Mouse (Mus musculus) frontal cortex, postnatal 10 days (tissue): Measurements from ENCODE around the gene Cask.

Experiments
- DNase-seq, 2 experiments: peaks; one replicate each; pipeline ENCODE4 v3.0.0; 2022; ENCODE audit warnings: low spot score in 2 of 2, mixed read lengths in 1 of 2

The Cask gene

GRCm38 (mm10) chrX:13518781-13519407, 332.3 kb downstream of the Cask start:
- no peak for DNase-seq

- no peak for DNase-seq
Observed at GRCm38 (mm10) chrX:13518019-13518418, 333.1 kb downstream of the Cask start.

DNA sequence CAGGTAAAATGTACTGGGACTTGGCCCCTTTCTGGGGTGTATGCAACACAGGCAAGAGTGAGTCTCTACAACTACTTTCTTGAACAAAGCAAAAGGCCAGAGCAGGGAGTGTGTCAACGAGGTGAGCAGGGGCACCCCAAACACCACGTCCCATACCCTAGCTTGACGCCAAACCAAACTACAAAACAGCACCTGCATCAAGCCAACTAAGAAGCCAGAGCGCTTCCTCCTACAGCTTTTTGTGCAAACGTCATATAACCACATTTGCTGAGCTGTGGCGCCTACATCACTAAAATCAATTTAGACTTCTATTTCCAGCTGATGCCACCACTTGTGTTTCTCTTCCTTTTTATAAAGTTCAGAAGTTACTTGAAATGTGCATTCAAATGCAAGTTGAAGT, 334.7 kb downstream of the Cask start:
- DNase-seq = no peak

DNA sequence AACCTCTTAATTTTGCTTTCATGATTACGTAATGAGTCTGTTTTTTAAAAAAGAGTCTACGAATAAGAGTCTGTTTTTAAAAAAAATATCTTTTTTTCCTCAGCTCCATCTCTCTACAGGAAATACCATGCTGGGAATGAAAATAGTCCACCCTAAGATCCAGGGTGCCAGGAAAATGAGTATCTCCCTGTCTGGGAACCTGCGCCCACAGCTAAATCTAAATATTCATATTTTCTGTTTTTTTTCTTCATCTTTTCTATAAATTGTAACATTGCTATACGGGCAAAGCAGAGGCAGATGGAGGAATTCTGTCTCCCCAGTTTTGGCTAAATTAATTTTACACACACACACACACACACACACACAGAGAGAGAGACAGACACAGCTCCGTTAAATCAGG, 337.3 kb downstream of the Cask start:
- no peak for DNase-seq

GRCm38 (mm10) chrX:13513127-13513526, 338.0 kb downstream of the Cask start:
- DNase-seq = no peak

DNA sequence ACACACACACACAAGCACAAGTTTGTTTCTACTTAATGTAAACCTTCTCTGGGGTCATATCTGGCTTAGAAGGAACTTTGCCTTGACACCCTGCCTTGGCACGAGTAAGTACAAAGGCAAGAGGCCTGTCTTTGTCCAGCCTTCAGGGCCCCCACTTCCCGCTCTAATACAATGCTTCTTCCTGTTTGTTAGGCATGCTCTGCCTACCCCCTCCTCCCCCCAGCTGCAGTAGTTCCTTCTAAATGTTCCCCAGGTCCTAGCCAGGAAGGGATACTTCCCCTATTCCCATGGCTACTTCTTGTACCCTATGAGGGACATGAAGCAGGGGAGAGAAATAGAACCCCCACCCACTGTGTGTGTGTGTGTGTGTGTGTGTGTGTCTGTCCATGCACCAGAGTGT, 344.8 kb downstream of the Cask start:
- no peak for DNase-seq

DNA sequence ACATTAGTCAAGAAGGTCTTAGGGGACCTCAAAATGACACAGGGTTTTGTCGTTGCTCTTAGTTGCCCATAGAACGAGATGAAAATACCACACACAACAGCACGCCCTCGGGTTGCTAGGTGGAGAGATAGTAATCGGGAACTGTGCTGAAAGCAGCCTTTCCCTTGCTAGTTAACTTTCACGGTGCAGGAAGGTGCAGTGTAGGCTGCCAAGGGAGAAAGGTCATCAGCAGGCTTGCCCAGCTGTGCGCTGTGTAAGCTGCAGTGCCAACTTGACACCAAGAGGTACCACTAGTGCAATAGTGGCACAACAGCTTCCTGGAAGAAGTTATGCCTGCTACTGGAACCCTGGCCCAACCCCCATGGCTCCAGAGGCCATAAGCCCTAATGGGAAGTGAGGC, 346.8 kb downstream of the Cask start:
- no peak for DNase-seq

GRCm38 (mm10) chrX:13502862-13503375, 348.2 kb downstream of the Cask start:
- no peak for DNase-seq

DNA sequence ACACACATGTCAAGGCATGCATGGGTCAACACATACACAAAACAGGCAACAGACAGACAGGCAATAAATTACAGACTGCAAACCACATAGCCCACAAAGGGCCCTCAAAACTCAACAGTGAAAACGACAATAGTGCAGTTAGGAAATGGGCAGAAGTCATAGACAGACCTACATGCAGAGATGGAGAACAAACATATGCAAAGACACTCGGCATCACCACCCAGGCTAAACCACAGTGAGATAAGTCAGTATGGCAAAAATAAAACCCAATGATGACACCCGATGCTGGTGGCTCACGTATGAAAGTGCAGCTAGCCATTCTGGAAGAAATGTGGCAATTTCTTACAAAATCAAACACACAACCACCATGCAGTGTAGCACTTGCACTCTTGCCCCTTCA, 350.9 kb downstream of the Cask start:
- DNase-seq = no peak

DNA sequence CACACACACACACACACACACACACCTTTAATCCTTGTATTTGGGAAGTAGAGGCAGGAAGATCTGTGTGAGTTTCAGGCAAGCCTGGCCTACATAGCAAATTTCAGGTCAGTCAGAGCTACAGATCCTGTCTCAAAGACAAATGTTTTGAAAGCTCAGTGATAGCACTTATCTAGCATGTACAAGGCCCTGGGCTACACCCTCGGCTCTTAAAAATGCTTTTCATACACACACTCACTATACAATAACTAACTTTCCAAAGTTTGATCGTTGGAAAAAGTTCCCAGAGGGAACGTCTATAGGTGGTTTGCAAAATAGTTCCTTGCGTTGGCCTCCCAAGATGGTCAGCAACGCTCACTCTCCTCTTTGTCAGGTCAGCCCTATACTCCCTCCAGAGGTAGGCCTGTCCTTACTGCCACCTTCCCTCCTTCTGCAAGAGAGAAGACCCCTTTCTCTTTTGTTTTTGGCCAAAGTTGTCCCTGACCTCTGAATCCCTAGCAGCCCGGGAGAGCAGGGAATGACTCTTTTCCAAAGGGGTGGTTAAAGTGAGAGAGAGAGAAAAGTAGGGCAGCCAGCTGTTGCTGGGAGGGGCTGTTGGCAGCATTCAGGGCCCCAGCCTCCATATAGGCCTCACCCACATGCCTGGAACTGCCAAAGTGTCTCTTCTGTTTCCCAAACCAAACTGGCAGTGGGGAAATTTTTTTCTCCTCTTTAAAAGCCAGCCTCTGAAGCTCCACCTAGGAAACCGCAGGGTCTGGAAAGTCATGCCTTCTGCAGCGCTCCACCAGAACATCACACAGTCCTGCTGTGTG, 356.1 kb downstream of the Cask start:
- DNase-seq = no peak

DNA sequence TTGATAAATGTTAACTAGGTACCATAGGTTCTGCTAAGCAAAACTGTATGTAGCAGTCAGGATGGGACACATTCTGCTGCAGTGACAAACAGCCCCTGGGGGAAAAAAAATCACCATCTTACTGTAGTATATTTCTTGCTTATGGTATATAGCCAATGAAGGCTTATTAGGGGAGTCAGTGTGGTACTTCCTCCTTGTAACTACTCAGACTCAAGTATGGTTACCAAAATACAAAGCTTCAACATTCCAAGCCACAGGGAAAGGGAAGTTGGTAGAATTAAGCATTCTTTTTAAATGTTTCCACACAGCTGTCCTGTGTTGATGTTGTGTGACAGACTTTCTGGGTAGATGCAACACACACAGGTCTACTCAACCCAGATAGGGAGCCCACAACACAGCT, 358.2 kb downstream of the Cask start:
- no peak for DNase-seq

- no peak for DNase-seq
Observed at GRCm38 (mm10) chrX:13490941-13491340, 360.2 kb downstream of the Cask start.

DNA sequence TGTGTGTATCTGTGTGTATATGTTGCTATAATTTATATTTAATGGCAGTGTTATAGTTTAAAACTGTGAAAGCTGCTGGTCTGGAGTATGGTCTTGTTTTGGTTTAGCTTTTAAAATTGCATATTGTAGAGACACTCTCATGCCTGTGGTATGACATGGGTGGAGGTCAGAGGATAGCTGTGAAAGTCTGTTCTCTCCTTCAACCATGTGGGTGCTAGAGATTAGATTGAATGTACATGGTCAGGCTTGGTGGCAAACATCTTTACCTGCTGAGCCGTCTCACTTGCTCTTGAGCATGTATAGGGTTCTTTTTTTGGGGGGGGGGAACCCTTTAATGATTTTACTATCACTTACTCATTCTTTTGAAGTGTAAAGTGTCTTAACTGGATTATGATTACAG, 361.4 kb downstream of the Cask start:
- no peak for DNase-seq

- no peak for DNase-seq
Observed at GRCm38 (mm10) chrX:13489001-13489400, 362.2 kb downstream of the Cask start.

GRCm38 (mm10) chrX:13484447-13484846, 366.7 kb downstream of the Cask start:
- DNase-seq = no peak

DNA sequence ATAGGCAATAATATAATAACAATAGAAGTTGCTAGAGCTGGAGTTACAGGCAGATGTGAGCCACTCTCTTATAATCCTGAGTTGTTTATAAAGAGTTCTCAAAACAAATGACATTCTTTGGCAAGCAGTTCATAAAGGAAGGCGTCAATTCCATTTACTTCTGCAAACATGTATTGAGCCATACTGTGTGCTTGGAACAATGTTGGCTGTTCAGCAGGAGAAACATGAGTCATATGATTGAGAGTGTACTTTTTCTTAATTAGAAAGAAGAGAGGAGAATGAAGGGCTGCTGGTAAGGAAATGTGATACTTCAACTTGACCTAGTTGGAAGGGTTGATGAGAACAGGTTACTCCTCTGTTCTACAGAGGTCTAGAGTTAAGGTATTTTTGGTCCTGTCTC, 368.6 kb downstream of the Cask start:
- no peak for DNase-seq

DNA sequence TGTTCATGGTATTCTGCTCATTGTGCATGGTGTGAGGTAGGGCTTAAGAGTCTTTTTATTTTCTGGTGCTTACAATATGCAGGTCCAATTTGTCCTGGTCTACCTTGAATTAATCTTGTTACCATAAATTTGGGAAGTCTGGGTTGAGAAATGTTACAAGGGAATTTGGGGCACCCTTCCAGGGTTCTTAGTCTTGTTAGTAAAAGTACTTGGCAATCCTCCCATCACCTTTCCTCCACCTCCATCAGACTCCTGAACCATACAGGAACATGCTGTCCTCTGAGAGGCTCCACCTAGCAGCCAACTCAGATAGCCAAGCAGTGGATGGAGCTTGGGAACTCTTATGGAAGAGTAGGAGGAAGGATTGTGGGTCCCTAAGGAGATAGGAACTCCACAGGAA, 371.6 kb downstream of the Cask start:
- no peak for DNase-seq

- DNase-seq = no peak
Observed at GRCm38 (mm10) chrX:13478298-13478697, 372.9 kb downstream of the Cask start.

DNA sequence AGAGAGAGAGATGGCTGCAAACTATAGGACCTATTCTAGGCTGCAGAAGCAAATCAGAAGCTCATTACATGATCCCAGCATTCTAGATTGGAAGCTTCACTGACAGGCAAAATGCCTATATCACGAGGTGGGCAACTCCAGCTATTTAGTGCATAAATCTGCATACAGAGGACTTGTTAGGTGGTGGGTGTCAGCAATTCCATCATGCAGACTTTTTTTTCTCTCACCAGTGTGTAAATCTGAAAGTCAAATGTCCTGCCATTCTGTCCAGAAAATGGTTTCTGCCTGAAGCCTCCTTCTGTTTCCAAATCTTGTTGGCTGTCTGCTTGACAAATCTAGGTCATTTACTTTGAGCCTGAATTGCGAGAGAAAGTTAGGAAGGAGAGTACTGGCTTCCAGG, 373.6 kb downstream of the Cask start:
- DNase-seq = no peak

- DNase-seq = no peak
Observed at GRCm38 (mm10) chrX:13475382-13475781, 375.8 kb downstream of the Cask start.

DNA sequence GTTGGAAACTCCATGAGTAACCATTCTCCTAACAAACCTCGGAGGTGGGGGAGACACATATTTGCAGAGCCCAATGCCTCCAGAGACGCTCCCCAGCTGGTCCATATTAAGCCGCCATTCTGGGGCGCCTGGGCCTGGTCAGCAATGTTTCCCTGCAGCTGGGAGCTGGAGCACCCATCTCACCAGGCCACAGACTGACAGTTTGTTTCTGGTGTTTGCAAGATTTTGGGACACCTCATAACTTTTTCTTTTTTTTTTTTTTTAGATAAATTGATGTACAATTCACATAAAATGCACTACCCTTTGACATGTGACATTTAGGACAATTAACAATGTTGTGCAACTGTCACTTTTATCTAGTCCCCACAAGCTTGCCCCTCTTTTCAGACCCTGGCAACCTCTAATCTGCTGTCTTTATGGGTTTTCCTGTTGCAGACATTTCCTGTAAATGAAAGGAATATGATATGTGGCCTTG, 378.4 kb downstream of the Cask start:
- no peak for DNase-seq

DNA sequence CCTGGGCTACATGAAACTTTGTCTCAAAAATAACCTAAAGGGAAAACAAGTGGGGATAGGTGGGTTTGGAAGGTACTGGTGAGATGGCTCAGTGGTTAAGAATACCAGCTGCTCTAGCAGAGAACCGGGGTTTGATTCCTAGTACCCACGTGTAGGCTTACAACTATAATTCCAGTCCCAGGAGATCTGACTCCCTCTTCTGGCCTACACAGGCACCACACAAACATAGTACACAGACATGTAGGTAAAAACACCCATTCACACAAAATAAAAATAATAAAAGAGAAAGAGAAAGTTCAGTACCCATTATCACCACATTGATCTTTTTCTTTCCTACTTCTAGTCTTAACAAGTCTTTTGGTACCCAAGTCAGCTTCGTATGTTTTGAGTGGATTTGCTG, 379.2 kb downstream of the Cask start:
- DNase-seq = no peak
